Mouse (Mus musculus) spleen, adult 2 months (tissue): Measurements from ENCODE around the gene Ces1h. TPM values are rescaled to one million over a fixed set of nuclear protein-coding genes. Genes with fewer than 3 reads are reported as not detected.

Experiments
- DNase-seq, 2 experiments: peaks; one replicate each; pipeline versions ENCODE4 v3.0.0 to v3.0.0-alpha.2; 2012 to 2021; ENCODE audit warnings: low spot score in 2 of 2, low read depth in 1 of 2
- H3K27ac ChIP-seq: fragments of 200-500 bp; 2 replicates; pipeline ENCODE4 v1.5.1; 2012; ENCODE audit warnings: low read length, inconsistent platforms; ENCODE audit not compliant: insufficient read depth
- H3K27me3 ChIP-seq: fragments of 200-500 bp; 2 replicates; pipeline ENCODE4 v1.6.1; 2012; ENCODE audit warnings: mild to moderate bottlenecking, moderate library complexity, low read length, inconsistent platforms; ENCODE audit not compliant: control insufficient read depth, insufficient read depth
- H3K36me3 ChIP-seq: fragments of 200-500 bp; 2 replicates; pipeline ENCODE4 v1.6.1; 2012; ENCODE audit warnings: mild to moderate bottlenecking, low read length, inconsistent platforms; ENCODE audit not compliant: control insufficient read depth, insufficient read depth
- H3K4me1 ChIP-seq: fragments of 200-500 bp; 2 replicates; pipeline ENCODE4 v1.6.1; 2011; ENCODE audit warnings: inconsistent platforms; ENCODE audit not compliant: control insufficient read depth, insufficient read depth, insufficient read length
- H3K4me3 ChIP-seq: fragments of 200-500 bp; 2 replicates; pipeline ENCODE4 v1.5.1; 2011; ENCODE audit warnings: mild to moderate bottlenecking, inconsistent platforms; ENCODE audit not compliant: insufficient read depth, insufficient read length; ENCODE audit errors: extremely low read depth
- CTCF ChIP-seq: fragments of 200-500 bp; IDR thresholded peaks from 2 replicates; pipeline ENCODE4 v1.5.1; 2011; ENCODE audit warnings: mild to moderate bottlenecking, inconsistent platforms; ENCODE audit not compliant: insufficient read depth, insufficient read length, insufficient replicate concordance; ENCODE audit errors: extremely low read depth
- POLR2A ChIP-seq: fragments of 200-500 bp; IDR thresholded peaks from 2 replicates; pipeline ENCODE4 v1.6.1; 2011; ENCODE audit warnings: low read depth, low read length, inconsistent platforms
- WGBS: fragments of 180-500 bp; shearing (Covaris S2); methylation state at CpG from one replicate; pipeline ENCODE4 v1.1.7; 2018; 5-methylcytosine and 5-hydroxymethylcytosine counted together
- polyA plus RNA-seq: library from polyadenylated mRNA; depleted of rRNA; stranded (reverse); fragments of >200 nt; gene quantifications from 2 replicates; pipeline ENCODE4 v1.2.3, GENCODE M21; 2012; rRNA removed

Ces1h gene
- polyA plus RNA-seq, 1 experiment = not detected

- no peaks in the 10 kb centered on the region for H3K36me3 ChIP-seq
- 84% methylated on average over 2 of the region's 2 CpGs for WGBS
- DNase-seq = no peak
- H3K4me3 ChIP-seq = no peak overlapping the region
- no peak overlapping the region for H3K27ac ChIP-seq
- TF ChIP-seq POLR2A (no peak), CTCF (no peak)
- H3K4me1 ChIP-seq = no peaks in the 10 kb centered on the region
- H3K27me3 ChIP-seq = no peaks in the 10 kb centered on the region
Observed at GRCm38 (mm10) chr8:93317031-93317430, 62.5 kb downstream of the Ces1h start.

DNA sequence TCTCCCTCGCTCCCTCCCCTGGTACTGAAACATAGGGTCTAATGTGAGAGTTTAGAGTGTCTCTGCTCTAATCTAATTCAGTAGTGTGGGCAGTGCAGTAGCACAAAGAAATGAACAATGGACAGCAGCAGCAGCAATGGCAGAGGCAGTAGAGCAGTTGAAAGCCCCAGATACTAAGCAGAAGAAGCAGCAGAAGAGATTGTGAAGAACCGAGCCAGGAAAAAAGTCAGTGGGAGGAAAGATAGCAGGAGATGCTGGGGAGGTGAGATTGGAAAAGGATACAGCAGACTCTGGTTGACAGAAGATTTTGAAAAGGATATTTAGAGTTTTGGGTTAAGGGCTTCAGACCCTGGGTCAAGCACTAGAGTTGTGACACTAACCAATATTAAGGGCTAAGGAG, 64.0 kb downstream of the Ces1h start:
- no peak overlapping the region for H3K27ac ChIP-seq
- TF ChIP-seq POLR2A = no peak
- TF ChIP-seq CTCF = no peak
- no peak for DNase-seq
- no peaks in the 10 kb centered on the region for H3K4me1 ChIP-seq
- whole genome bisulfite sequencing = 84% methylated on average over 2 of the region's 2 CpGs
- H3K4me3 ChIP-seq = no peak overlapping the region
- H3K36me3 ChIP-seq = no peaks in the 10 kb centered on the region
- no peaks in the 10 kb centered on the region for H3K27me3 ChIP-seq

Other genes with a start within 250 kb of the Ces1h start
- 0.06 and 0.12 TPM in 2 replicates for gene Ces1c, start 248.4 kb downstream of the Ces1h start, polyA plus RNA-seq
- gene Ces1d, start 181.9 kb downstream of the Ces1h start, polyA plus RNA-seq = 2.1 and 3.6 TPM in 2 replicates
- 0.08 and 0.20 TPM in 2 replicates for gene Ces1e, start 150.1 kb downstream of the Ces1h start, polyA plus RNA-seq
- gene Ces1f, start 100.0 kb downstream of the Ces1h start, polyA plus RNA-seq = 0.07 TPM in 1 of 2 replicates, not detected in the other
- not detected in 2 replicates for gene Ces1g, start 42.4 kb downstream of the Ces1h start, polyA plus RNA-seq
- gene Ces5a, start 156.1 kb upstream of the Ces1h start, polyA plus RNA-seq = 0.08 TPM in 1 of 2 replicates, not detected in the other